Mouse (Mus musculus) layer of hippocampus, adult 9-11 months (tissue): ENCODE data around the gene Hivep3.

Experiments
- DNase-seq: peaks from one replicate; pipeline ENCODE4 v3.0.0; 2022

Hivep3 gene

DNA sequence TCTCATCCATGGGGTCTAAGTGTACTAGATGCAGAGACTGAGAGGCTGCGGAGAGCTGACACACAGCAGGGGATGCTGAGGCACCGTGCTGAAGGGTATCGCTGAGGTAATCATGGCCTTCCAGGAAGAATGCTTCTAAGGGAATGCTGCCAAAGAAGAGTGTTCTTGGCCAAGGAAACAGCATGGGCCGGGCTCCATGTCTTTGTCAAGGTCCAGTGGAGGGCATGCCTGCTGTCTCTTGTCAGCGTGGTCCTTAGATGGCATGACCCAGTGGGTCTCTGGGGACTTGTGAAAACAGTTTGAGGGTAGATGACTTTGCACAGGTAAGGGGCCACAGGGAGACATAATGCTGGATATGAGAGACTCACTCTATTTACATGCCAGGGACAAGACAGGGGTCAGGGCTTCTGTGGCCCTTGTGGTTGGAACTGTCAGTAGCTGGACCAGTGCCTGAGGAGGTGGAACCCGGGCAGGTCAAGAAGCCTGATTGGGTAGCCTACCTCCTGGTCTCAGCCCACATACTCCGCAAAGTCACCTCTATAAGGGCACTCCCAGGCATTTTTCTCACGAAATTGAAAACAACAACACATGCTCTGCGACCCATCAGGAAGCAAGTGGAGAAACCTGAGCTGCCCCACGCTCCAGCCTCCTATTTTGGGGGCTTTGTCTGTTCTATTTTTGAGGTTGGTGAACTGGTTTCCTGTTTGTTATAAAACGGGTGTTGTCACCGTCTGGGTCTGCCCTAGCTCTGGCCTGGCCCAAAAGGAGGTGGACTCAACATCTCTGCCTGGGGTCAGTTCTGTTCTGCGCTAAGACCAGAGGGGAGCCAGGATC lies 177.7 kb downstream of the Hivep3 start:
- DNase-seq: peak; percentile 78

DNA sequence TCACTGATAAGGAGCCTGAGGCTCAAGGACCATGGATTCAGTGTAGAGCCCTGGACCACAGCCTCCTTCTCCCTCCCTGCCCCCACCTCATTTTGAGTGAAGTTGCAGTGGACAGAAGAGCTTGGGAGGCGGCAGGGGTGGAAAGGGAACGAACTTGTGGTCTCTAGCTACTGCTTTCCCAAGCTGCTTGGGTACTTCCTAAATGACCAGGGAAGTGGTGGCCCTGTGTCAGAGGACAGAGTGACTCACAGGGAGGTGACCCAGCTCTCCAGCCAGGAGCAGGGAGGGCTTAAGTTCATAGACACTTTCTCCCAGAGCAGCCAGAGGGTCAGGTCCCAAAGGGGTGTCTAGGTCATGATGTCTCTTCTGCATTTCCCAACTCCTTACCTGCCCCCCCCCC lies 178.6 kb downstream of the Hivep3 start:
- peak; percentile 82 for DNase-seq

DNA sequence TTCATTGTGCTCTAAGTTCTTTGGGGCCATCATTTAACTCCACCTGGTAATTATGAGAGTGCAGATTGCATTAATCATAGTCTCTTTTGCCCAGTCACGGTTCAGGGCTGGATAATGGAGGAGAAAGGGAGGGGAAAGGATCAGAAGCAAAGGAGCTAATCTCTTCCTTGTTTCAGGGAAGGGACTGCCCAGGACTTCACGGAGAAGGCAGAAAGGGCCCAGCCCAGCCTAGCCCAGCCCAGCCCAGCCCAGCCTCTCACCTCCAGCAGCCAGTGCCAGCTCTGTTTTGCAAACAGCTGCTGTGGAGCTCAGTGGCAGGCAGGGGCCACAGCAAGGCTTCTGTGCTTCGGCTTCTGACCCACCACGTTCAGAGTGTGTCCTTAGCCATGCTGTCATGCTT lies 180.6 kb downstream of the Hivep3 start:
- DNase-seq: peak; percentile 2

DNA sequence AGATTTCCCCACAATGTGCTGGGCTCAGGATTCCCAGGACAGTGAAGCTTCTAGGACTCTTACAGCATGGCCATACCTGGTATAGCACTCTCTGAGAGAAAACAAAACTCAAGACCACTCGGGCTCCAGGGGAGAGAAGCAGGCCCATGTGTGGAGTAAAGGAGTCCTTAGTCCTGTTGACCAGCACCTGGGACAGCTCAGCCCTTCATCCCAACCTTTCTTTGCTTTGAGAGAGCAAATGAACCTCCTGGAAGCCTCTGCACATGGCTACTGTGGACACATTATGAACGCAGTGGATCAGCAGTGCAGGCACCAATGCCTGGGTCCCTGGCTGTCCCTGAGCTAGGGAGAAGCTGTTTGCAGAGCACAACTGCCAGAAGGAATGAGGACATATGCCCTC lies 181.5 kb downstream of the Hivep3 start:
- DNase-seq: peak; percentile 1

DNA sequence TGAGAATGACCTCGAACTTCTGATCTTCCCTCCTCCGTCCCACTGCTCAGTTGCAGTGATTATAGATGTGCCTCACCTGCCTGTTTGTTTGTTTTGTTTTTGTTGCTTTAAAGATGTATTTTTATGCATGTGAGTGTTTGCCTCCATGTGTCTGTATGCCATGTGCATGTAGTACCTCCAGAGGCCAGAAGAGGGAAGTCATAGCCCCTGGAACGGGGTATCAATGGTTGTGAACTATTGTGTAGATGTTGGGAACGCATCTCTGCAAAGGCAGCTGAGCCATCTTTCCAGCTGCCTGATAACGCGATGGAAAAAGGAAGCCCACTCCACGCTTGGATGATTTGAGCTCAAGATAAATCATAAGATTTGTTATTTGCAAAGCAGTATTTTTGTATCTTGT lies 183.9 kb downstream of the Hivep3 start:
- DNase-seq: no peak

DNA sequence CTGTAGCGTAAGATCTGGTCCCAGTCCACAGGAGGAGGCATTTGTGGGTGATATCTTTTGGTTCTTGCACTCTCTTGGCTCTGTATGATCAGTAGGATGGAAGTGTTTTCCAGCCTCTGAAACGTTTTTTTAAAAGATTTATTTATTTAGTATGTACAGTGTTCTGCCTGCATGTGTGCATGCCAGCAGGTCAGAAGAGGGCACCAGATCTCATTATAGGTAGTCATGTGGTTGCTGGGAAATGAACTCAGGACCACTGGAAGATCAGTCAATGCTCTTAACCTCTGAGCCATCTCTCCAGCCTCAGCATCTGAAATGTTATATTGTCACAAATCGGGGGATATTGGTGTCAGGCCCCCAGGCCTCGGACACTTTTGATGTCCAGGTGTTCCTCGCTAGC lies 185.8 kb downstream of the Hivep3 start:
- DNase-seq: no peak

DNA sequence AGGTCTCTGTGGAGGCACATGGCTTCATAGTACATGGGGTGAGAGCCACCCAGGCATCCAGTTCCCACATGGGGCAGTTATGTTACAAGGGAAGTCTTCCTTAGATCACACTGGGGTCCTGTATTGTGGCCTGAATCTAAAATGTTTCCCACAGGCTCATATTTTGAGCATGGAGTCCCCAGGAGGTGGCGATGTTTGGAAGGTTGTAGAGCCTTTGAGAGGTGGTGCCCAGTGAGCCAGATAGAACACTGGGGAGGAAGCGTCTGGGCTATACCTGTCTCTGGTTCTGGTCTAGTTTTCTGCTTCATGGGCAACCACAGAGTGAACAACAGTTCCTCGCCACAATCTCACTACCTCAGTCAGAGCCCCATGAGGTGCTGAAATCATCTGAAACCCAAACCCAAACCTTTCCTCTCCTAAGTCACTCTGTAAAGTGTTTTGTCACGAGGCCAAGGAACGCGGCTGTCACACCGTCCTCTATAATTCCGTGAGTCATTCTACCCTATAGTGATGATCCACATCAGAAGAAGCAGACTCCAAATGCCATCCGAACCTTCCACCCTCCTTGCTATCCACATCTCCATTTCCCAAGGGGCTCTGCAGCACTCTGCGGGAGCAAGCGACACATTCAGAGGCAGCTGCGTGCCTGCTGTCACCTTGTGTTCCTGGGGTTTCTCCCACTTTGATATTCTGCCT lies 187.6 kb downstream of the Hivep3 start:
- no peak for DNase-seq

DNA sequence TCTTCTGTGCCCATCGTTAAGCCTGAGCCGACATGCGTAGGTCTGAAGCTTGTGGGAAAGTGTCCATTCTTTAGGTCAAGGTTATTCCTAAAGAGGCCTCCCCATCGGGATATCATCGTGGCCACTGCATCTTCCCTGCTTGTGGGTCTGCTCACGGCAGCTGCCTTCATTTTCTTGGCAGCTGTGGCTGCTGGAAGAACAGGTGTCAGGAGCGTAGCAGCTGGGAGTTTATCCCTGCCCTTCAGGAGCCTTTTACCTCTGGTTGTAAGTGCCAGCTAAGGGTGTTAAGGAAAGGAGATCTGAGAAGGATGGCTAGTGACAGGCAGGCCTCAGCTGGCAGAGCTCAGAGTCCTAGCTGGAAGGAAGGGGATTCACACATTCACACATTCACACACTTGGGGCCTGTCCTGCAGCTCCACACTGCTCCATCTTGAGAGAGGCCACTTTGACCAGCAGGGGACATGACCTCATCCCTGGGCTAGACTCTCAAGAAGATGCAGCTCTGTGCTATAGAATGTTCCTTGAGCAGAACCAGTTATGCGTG lies 188.2 kb downstream of the Hivep3 start:
- DNase-seq: no peak

DNA sequence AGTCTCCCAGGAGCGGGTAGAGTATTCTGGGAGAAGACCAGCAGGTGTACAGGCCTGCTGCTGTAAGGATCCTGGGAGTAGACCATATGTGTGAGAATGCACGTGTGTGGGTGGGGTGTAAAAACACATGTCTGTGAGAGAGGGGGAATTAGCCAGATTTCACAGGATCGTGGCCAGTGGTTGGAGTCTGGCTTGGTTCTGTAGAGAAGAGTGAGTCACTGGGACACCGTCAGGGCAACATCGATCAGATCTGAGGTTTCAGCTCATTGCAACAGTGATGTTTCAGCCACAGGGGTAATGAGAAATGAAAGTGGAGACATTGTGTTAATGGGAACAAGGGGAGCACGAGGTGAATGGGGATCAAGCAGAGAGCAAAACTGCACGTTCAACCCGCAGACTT lies 189.4 kb downstream of the Hivep3 start:
- DNase-seq: peak; percentile 69

DNA sequence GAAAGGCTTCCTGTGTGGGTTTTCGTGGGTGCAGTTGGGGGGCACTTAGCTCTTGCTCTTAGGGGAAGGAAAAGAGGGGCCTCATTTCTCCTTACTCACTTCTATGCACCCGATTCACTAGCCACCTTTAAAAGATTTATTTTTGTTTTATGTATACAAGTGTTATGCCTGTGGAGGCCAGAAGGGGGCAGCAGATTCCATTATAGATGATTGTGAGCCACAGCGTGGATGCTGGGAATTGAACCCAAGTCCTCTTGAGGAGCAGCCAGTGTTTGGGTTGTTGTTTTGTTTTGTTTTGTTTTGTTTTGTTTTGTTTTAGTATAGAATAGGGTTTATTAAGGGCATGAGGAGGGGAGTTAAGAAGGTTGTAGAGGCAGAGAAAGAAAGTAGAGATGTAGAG lies 189.8 kb downstream of the Hivep3 start:
- no peak for DNase-seq

DNA sequence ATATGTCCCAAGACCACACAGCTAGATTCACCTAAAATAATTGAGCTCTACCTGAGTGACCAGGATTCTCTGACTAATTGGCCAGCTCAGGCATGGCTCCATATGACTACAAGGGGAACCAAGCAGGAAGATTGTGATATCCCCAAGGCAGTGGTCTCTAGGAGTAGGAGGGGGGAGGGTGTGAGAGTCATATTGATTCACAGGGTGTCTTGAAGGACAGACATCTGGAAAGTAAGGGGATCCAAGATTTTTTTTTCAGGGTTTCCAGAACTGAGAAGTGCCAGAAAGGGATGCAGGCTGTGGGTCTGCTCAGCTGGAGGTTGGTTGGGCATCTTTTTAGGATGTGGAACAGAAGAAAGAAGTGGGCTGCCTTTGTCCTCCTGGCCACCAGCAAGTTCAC lies 191.5 kb downstream of the Hivep3 start:
- no peak for DNase-seq

DNA sequence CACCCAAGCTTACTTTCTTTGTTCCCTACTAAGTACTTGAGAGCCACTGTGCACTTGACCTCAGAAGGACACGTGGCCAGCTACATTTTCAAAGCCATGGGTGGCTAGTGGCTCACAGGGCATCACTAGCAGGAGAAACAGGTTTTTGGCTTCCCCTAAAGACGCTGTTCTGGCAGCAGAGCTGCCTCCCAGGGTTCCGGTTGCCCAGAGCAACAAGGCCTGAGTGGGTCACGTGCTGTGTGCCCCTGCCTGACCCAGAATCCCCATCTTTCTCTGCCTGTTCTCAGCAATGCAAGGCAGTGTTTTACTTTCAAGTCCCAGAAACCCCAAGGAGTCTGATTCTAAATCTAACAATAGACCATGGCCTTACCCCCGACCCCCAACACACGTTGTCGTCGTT lies 198.3 kb downstream of the Hivep3 start:
- DNase-seq: no peak

DNA sequence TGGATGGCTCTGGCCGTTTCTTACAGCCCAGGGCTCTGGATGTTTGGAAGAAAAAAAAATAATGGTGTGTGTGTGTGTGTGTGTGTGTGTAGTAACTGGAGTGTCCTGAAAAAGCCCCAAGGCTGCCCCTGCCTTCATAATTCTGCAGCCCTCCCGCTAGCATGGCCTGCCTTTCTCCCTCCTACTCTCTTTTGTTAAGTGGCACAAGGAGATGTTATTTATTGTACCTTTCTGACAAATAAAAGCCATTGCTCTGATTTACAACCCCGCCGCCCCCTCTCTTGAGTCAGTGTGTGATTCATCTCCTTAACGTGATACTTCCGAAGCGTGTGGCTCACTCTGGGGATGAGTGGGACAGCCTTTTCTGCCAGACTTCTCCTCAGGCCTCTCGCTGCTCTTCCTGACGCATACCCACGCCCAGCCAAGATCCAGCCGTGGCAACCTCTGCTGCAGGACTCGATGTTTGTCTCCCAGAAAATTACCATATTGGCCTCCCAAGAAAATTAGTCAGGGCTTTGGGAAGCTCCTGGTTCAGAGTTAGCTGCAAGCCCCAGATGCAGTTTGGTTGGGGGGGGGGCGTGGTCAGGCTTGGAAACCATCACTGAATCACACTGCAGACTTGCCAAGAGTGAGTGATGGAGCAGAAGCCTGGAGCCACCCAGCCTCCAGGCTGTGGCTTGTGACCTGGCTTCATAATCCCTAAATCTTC lies 199.1 kb downstream of the Hivep3 start:
- DNase-seq: no peak

DNA sequence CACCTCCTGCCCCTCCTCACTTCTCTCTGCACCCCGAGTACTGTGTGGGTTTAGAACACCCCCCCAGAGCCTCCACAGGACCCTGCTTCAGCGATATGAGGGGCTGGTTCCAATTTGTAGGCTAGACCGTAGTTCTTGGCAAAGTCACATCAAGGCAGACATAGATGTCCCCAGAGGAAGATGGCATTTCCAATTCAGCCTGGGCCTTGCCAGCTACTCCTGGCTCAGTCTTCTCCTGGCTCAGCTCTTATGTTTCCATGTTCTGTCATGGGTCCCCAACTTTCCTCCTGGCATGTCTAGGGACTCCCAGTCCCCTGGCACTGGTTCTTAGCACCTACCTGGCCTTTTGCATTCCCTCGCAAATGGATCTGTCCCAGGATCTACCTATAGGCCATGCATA lies 201.3 kb downstream of the Hivep3 start:
- no peak for DNase-seq

DNA sequence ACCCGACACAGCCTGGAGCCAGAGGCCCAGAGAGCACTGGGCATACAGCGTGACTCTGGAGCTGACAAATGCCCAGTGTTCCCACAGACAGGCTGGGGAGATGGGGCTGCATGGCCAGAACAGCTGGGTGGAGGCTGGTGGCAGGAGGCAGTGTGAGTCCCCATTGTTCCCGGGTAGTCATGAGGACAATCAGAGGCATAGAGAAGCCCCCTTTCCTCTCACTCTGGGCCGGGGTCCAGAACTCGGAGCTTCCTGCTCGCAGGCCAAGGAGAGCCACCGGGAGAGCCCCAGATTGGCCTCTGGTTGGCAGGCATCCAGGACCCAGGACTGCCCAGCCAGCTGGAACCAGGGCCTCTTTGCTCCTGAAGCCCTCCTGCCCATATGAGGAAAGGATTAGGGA lies 204.3 kb downstream of the Hivep3 start:
- peak; percentile 94 for DNase-seq

DNA sequence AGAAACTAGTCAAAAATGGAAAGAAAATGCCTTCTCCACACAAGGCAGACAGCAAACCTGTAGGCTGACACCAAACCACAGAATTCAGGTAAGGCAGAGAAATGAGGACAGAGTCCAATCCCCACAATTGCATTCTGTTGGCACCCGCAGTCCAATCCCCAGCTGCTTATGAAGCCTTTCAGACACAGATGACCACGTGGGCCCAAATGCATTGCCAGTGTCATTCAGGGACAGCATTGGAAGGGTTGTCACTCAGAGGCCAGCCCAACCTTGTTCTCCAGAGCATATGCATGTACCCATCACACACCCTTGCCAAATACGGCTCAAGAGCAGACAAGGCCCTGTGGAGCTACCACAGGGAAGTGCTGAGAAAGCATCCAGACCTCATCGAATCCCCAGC lies 204.9 kb downstream of the Hivep3 start:
- no peak for DNase-seq

DNA sequence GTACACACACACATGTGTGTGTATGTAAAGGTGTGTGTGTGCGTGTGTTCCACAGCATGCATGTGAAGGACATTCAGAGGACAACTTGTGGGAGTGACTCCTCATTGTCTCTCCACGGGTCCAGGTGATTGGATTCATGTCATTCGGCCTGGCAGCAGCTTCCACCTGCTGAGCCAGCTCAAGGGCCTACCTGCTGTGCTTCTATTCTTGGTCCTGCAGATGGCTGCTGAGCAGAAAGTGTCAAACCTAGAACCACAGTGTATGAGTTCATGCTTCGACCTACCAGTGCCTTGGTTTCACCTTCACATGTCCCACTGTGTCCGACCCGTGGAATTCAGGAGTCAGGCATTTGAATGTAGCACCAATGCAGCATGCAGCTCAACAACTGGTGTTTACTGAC lies 206.2 kb downstream of the Hivep3 start:
- no peak for DNase-seq

DNA sequence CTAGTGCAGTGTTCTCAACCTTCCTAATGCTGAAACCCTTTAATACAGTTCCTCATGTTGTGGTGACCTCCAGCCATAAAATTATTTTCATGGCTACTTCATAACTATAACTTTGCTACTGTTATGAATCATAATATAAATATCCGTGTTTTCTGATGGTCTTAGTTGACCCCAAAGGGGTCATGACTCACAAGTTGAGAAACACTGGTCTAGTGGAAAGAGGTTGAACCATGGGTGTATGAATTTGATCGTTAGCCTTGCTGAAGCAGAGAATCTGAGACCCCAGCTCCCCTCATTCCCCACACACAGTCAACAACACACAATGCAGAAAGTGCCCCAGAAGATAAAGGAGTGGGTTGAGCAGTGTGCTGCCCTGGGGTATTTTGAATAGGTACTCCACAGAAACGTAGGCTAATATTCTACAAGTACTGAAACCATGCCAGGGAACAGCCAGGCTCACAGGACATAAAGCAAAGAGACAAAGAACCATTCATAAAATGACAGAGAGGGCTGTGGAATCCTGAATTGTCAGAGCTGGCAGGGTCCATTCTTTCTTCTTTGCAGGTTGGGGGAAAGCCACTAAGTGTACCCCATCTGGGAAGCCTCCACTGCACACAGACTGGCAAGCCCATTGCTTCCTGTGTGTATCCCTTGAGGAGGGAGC lies 212.8 kb downstream of the Hivep3 start:
- no peak for DNase-seq

DNA sequence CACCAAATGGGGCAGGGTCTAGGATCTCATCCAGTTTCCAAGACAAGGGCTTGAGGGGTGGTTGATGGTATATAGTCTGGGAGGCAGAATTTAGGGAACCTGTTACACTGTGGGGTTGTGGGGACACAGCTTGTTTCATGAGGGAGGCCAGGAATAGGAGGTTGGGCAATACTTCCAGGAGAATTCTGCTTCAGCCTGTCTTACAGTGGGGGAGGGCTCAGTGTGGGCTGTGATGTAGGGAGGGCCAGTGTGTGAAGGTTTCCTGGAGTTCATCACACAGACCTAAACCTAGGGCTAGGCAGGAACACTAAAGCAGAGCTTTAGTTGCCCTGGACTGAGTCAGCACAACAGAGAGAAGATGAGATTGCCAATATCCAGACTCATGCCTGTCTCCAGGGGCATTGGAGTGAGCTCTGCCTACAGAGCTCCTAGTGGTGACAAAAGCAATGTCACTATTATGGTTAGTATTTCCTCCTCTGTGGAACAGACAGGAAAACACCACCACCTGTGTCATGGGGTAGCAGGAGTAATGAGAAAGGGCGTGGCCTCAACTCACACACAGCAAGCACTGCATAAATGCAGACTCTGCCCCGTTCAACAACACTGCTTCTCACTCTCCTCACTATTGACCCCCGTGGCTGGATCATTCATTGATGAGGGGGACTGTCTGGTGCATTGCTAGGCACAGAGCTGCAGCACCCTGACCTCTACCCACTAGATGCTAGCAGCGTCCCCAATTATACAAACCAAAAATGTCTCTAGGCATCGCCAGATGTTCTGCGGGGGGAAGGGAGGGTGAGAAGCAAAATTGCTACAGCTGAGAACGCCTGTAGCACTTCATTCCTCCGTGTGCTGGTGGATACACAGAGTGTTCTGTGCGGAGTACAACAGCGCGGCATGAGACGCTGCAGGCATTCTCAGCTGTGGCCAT lies 213.9 kb downstream of the Hivep3 start:
- DNase-seq: no peak

DNA sequence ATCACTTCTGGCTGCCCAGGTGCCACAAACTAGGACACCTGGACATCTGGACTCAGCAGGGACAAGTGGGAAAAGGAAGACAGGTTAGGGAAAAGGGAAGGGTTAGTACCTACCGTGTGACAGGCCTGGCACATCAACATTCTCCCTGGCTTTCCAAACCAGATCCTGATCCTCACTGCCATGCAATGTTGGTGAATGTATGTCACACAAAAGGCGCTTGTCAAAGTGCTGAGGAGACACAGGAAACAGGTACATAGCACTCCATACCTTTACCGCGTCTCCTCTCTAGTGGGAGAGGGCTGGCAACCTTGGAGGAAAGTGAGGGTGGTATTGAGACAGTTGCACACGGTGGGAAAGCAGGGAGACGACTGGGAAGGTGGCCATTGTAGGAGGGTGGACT lies 214.8 kb downstream of the Hivep3 start:
- DNase-seq: no peak

DNA sequence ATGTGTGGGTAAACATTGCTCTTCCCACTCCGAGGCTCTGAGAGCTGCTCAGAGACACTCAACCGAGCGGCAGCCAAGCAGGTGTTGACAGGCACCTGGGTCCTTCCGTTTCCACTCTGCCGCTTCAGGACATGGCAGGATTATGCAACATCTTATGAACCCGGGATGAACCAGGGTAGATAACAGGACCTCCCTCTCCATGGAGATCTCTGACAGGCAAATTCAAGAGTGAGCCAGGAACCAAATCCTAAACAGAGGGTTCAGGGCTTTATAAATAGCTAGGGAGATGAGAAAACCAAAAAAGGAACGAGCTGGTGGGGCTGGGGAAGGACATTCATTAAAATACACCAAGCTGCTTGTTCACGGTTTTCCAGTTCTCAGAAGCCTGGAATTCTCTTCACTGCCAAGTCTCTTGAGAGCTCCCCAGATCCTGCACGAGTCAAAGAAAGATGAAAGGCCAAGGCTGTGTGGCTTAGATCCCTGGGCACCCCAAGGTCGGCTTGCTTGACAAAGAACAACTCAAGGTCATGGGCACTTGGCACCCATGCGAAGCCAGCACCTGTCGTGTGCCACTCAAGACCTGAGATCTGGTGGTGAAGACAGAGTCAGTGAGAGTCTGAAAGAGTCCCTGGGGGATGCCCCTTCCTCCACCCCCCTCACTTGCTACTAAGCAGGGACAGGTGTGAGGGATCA lies 215.5 kb downstream of the Hivep3 start:
- DNase-seq: no peak
